Mouse (Mus musculus) CH12.LX (cell line): Measurements from ENCODE around the gene Pjvk. TPM values are rescaled to one million over a fixed set of nuclear protein-coding genes. Genes with fewer than 3 reads are reported as not detected.

Experiments
- DNase-seq: peaks from one replicate; pipeline ENCODE4 v3.0.0-alpha.2; 2013; ENCODE audit errors: extremely low read depth
- H3K27ac ChIP-seq: 2 replicates; pipeline ENCODE4 v1.5.1; 2012; ENCODE audit warnings: low read depth, mild to moderate bottlenecking, control low read depth, moderate library complexity; ENCODE audit not compliant: insufficient read depth
- H3K27me3 ChIP-seq: replicated peaks from 2 replicates; pipeline ENCODE3; 2012; ENCODE audit warnings: inconsistent platforms
- H3K36me3 ChIP-seq, 2 experiments: replicated peaks in 1 of 2; 2 replicates each; pipeline versions ENCODE3 to v1.6.1; 2012; ENCODE audit warnings: inconsistent platforms in 1 of 2, low read length in 1 of 2, mild to moderate bottlenecking in 1 of 2, mixed read lengths in 1 of 2, moderate library complexity in 1 of 2; ENCODE audit not compliant: control insufficient read depth in 1 of 2, insufficient read depth in 1 of 2
- H3K4me1 ChIP-seq, 2 experiments: 2 replicates each; pipeline ENCODE4 v1.6.1; 2012; ENCODE audit warnings: inconsistent platforms in 1 of 2, moderate library complexity in 1 of 2; ENCODE audit not compliant: insufficient read depth in 2 of 2, control insufficient read depth in 1 of 2
- H3K4me2 ChIP-seq: 2 replicates; pipeline ENCODE4 v1.6.1; 2012; ENCODE audit warnings: low read depth, mild to moderate bottlenecking, control low read depth; ENCODE audit not compliant: poor library complexity, insufficient read depth, severe bottlenecking
- H3K4me3 ChIP-seq, 3 experiments: fragments of 150-350 bp in 1 of 3; sonication (generic) in 1 of 3; replicated peaks in 1 of 3; 2 replicates each; pipeline versions ENCODE3 to v1.5.1; 2011 to 2012; ENCODE audit warnings: low read depth in 2 of 3, low read length in 2 of 3, mild to moderate bottlenecking in 2 of 3, moderate library complexity in 2 of 3, control low read depth in 1 of 3, improper control_type of control experiment in 1 of 3, inconsistent platforms in 1 of 3, mixed read lengths in 1 of 3; ENCODE audit not compliant: poor library complexity in 1 of 3
- H3K79me2 ChIP-seq: replicated peaks from 2 replicates; pipeline ENCODE4 v1.6.1; 2012; ENCODE audit warnings: mild to moderate bottlenecking, moderate library complexity; ENCODE audit not compliant: control insufficient read depth, poor library complexity, insufficient read depth, severe bottlenecking; ENCODE audit errors: extremely low read depth
- H3K9ac ChIP-seq: 2 replicates; pipeline ENCODE4 v1.6.1; 2012; ENCODE audit warnings: low read depth, mild to moderate bottlenecking, control low read depth, moderate library complexity; ENCODE audit not compliant: insufficient read depth
- H3K9me3 ChIP-seq: replicated peaks from 2 replicates; pipeline ENCODE3; 2012; ENCODE audit warnings: low read length, inconsistent platforms, mixed read lengths
- BHLHE40 ChIP-seq: IDR thresholded peaks from 2 replicates; pipeline ENCODE4 v1.6.1; 2011; ENCODE audit warnings: mild to moderate bottlenecking, low read depth, low read length, improper control_type of control experiment
- CHD1 ChIP-seq: IDR thresholded peaks from 2 replicates; pipeline ENCODE4 v1.6.1; 2012; ENCODE audit warnings: low read depth, low read length, improper control_type of control experiment, inconsistent platforms
- CHD2 ChIP-seq: IDR thresholded peaks from 2 replicates; pipeline ENCODE4 v1.6.1; 2011; ENCODE audit warnings: low read length, improper control_type of control experiment
- CTCF ChIP-seq, 2 experiments: IDR thresholded peaks in 1 of 2; conservative IDR thresholded peaks in 1 of 2; 2 replicates each; pipeline ENCODE4 v1.5.1; 2011 to 2012; ENCODE audit warnings: low read depth in 2 of 2, low read length in 2 of 2, improper control_type of control experiment in 1 of 2, inconsistent platforms in 1 of 2, mild to moderate bottlenecking in 1 of 2, moderate library complexity in 1 of 2
- ETS1 ChIP-seq: conservative IDR thresholded peaks from 2 replicates; pipeline ENCODE4 v1.6.1; 2012; ENCODE audit warnings: low read depth, mild to moderate bottlenecking, inconsistent platforms, low read length, improper control_type of control experiment, moderate library complexity
- JUND ChIP-seq: conservative IDR thresholded peaks from 2 replicates; pipeline ENCODE4 v1.6.1; 2011; ENCODE audit warnings: low read depth, low read length, improper control_type of control experiment
- MAFK ChIP-seq: IDR thresholded peaks from 2 replicates; pipeline ENCODE4 v1.6.1; 2011; ENCODE audit warnings: low read length, improper control_type of control experiment; ENCODE audit not compliant: insufficient replicate concordance
- MAZ ChIP-seq: IDR thresholded peaks from 2 replicates; pipeline ENCODE4 v1.6.1; 2012; ENCODE audit warnings: low read depth, mild to moderate bottlenecking, inconsistent platforms, low read length, improper control_type of control experiment, moderate library complexity
- NELFE ChIP-seq: IDR thresholded peaks from 2 replicates; pipeline ENCODE4 v1.6.1; 2011; ENCODE audit warnings: low read depth, low read length, improper control_type of control experiment
- NRF1 ChIP-seq: IDR thresholded peaks from 2 replicates; pipeline ENCODE4 v1.6.1; 2014; ENCODE audit warnings: low read depth, mild to moderate bottlenecking, inconsistent platforms, low read length, improper control_type of control experiment, moderate library complexity
- PAX5 ChIP-seq: IDR thresholded peaks from 2 replicates; pipeline ENCODE4 v1.6.1; 2012; ENCODE audit warnings: low read length, inconsistent platforms, mixed read lengths
- RAD21 ChIP-seq: IDR thresholded peaks from 2 replicates; pipeline ENCODE4 v1.6.1; 2011; ENCODE audit warnings: low read depth, mild to moderate bottlenecking, low read length, improper control_type of control experiment, moderate library complexity
- RCOR1 ChIP-seq: conservative IDR thresholded peaks from 2 replicates; pipeline ENCODE4 v1.6.1; 2012; ENCODE audit warnings: low read depth, mild to moderate bottlenecking, inconsistent platforms, low read length, improper control_type of control experiment
- TCF12 ChIP-seq: IDR thresholded peaks from 2 replicates; pipeline ENCODE4 v1.6.1; 2014; ENCODE audit warnings: low read depth, mild to moderate bottlenecking, inconsistent platforms, low read length, improper control_type of control experiment
- UBTF ChIP-seq: IDR thresholded peaks from 2 replicates; pipeline ENCODE4 v1.6.1; 2012; ENCODE audit warnings: low read depth, mild to moderate bottlenecking, inconsistent platforms, low read length, improper control_type of control experiment, moderate library complexity
- USF1 ChIP-seq: IDR thresholded peaks from 2 replicates; pipeline ENCODE4 v1.6.1; 2014; ENCODE audit warnings: low read depth, mild to moderate bottlenecking, inconsistent platforms, low read length, improper control_type of control experiment
- USF2 ChIP-seq: conservative IDR thresholded peaks from 2 replicates; pipeline ENCODE4 v1.6.1; 2011; ENCODE audit warnings: low read depth, low read length, improper control_type of control experiment
- ZC3H11A ChIP-seq: IDR thresholded peaks from 2 replicates; pipeline ENCODE4 v1.6.1; 2012; ENCODE audit warnings: low read depth, mild to moderate bottlenecking, inconsistent platforms, low read length, improper control_type of control experiment
- ZKSCAN1 ChIP-seq: IDR thresholded peaks from 2 replicates; pipeline ENCODE4 v1.6.1; 2012; ENCODE audit warnings: low read depth, inconsistent platforms, low read length, improper control_type of control experiment, borderline replicate concordance
- ZMIZ1 ChIP-seq: IDR thresholded peaks from 2 replicates; pipeline ENCODE4 v1.6.1; 2012; ENCODE audit warnings: low read depth, mild to moderate bottlenecking, inconsistent platforms, low read length, improper control_type of control experiment
- dilution Hi-C: fragments of 300-500 bp; cut with MboI; formaldehyde crosslinking; loops from 2 replicates; pipeline ENCODE4 v1.14.3; 2020; ENCODE audit warnings: low sequenced_read_pairs; ENCODE audit not compliant: extremely low pct_unique_long_range_greater_than_20kb, extremely low pct_ligation_motif_present
- in situ Hi-C: fragments of 300-500 bp; cut with MboI; formaldehyde crosslinking; loops from 3 replicates; pipeline ENCODE4 v1.14.3; 2019; ENCODE audit warnings: low sequenced_read_pairs, low pct_ligation_motif_present, low pct_unique_long_range_greater_than_20kb, mixed read lengths
- polyA plus RNA-seq: library from polyadenylated mRNA; unstranded; fragments of >175 nt; gene quantifications from 2 replicates; pipeline ENCODE4 v1.2.1, GENCODE M21; 2012; ENCODE audit warnings: low read depth; ENCODE audit not compliant: insufficient read length
- total RNA-seq, 2 experiments: library from RNA; depleted of rRNA; stranded (reverse); fragments of 300-350 nt in 1 of 2; fragments of >200 nt in 1 of 2; gene quantifications; 2 replicates each; pipeline ENCODE4 v1.2.3; 2012 to 2014

Pjvk gene
- total and polyA plus RNA-seq, 3 experiments: not detected

GRCm38 (mm10) chr2:76658551-76658950, 10.3 kb downstream of the Pjvk start:
- no peak overlapping the region for H3K27ac ChIP-seq
- no peak for TF ChIP-seq USF1
- peaks cover 0 to 13% of the 10 kb centered on the region in 2 experiments for H3K36me3 ChIP-seq
- H3K4me1 ChIP-seq: 0 out of 4 replicates have a peak, but pooled peaks cover 0 to 2% of the 10 kb centered on the region in 2 experiments
- in situ Hi-C loops (no loop called here), dilution Hi-C loops (no loop called here)
- no peaks in the 10 kb centered on the region for H3K79me2 ChIP-seq
- no peak overlapping the region for H3K4me2 ChIP-seq
- DNase-seq: no peak
- no peak overlapping the region for H3K9ac ChIP-seq
- no peak overlapping the region for H3K4me3 ChIP-seq
- H3K27me3 ChIP-seq: no peaks in the 10 kb centered on the region
- H3K9me3 ChIP-seq: no peaks in the 10 kb centered on the region

GRCm38 (mm10) chr2:76659419-76659818, 11.1 kb downstream of the Pjvk start:
- H3K27ac ChIP-seq: no peak overlapping the region
- no peak for TF ChIP-seq MAFK
- no peak for TF ChIP-seq JUND
- no peak for TF ChIP-seq ZMIZ1
- no peak for TF ChIP-seq USF2
- no peak for TF ChIP-seq BHLHE40
- no peak for TF ChIP-seq NELFE
- TF ChIP-seq CTCF (conservative IDR thresholded peaks at IDR 0.05 in 1 of 2, IDR thresholded peaks at IDR 0.05 in 1 of 2; ENCODE audit: low read depth in 2 of 2, low read length in 2 of 2): no peak
- no peak for TF ChIP-seq PAX5
- TF ChIP-seq ZC3H11A: no peak
- no peak for TF ChIP-seq TCF12
- no peak for TF ChIP-seq NRF1
- TF ChIP-seq ETS1: no peak
- no peak for TF ChIP-seq USF1
- TF ChIP-seq RCOR1: no peak
- no peak for TF ChIP-seq CHD2
- TF ChIP-seq MAZ: no peak
- TF ChIP-seq UBTF: no peak
- no peak for TF ChIP-seq ZKSCAN1
- no peak for TF ChIP-seq RAD21
- no peak for TF ChIP-seq CHD1
- TF ChIP-seq, all 38 proteins: peak for 0
- no peak for DNase-seq
- in situ Hi-C loops (no loop called here), dilution Hi-C loops (no loop called here)
- Histone ChIP-seq H3K27me3 (no peaks in the 10 kb centered on the region), H3K9me3 (no peaks in the 10 kb centered on the region), H3K4me2 (no peak overlapping the region), H3K4me3 (no peak overlapping the region), H3K4me1 (0 out of 4 replicates have a peak, but pooled peaks cover 0 to 2% of the 10 kb centered on the region in 2 experiments), H3K79me2 (no peaks in the 10 kb centered on the region), H3K36me3 (peaks cover 2 to 19% of the 10 kb centered on the region in 2 experiments), H3K9ac (no peak overlapping the region)
